Mouse (Mus musculus): ENCODE data around the gene Slc1a1.

GRCm38 (mm10) chr19:28891238-28891637, 56.4 kb downstream of the Slc1a1 start:
- TF ChIP-seq GATA1 (IDR thresholded peaks at IDR 0.05; ENCODE audit: low read length): no peak
- TF ChIP-seq TAL1 (IDR thresholded peaks at IDR 0.05; ENCODE audit: low read length): no peak

Measured in erythroblast, embryonic 14.5 days (primary cell).